Mouse (Mus musculus) stomach, embryonic 15.5 days (tissue): ENCODE data around the gene Atrnl1. TPM values are rescaled to one million over a fixed set of nuclear protein-coding genes. Genes with fewer than 3 reads are reported as not detected.
A peak's percentile ranks its signal among the peaks of the same experiment; 100 is the strongest.
"Not testable (repeated sequence)": the region's sequence is repeated elsewhere in the genome, so short reads cannot be mapped to it uniquely, and the experiment has no call there.

ENCODE experiments used
- ATAC-seq: fragments of 200-750 bp; cut with Nextera tagmentation; 2 replicates; pipeline ENCODE4 v1.8.0; 2017; ENCODE audit warnings: low read depth, moderate number of reproducible peaks, moderate TSS enrichment; ENCODE audit not compliant: insufficient read depth, low FRiP score
- H3K27ac ChIP-seq: fragments of 300-500 bp; sonication (generic); 2 replicates; pipeline ENCODE4 v1.5.1; 2015; ENCODE audit warnings: mild to moderate bottlenecking, inconsistent platforms
- H3K27me3 ChIP-seq: fragments of 300-500 bp; sonication (generic); replicated peaks from 2 replicates; pipeline ENCODE4 v1.6.1; 2015; ENCODE audit warnings: inconsistent platforms
- H3K36me3 ChIP-seq: fragments of 300-500 bp; sonication (generic); 2 replicates; pipeline ENCODE4 v1.6.1; 2015; ENCODE audit warnings: inconsistent platforms
- H3K4me1 ChIP-seq: fragments of 300-500 bp; sonication (generic); 2 replicates; pipeline ENCODE4 v1.6.1; 2015; ENCODE audit warnings: inconsistent platforms
- H3K4me2 ChIP-seq: fragments of 300-500 bp; sonication (generic); 2 replicates; pipeline ENCODE4 v1.6.1; 2015; ENCODE audit warnings: mild to moderate bottlenecking, inconsistent platforms
- H3K4me3 ChIP-seq: fragments of 300-500 bp; sonication (generic); replicated peaks from 2 replicates; pipeline ENCODE4 v1.5.1; 2015; ENCODE audit warnings: inconsistent platforms
- H3K9ac ChIP-seq: fragments of 300-500 bp; sonication (generic); 2 replicates; pipeline ENCODE4 v1.6.1; 2015; ENCODE audit warnings: inconsistent platforms
- H3K9me3 ChIP-seq: fragments of 300-500 bp; sonication (generic); 2 replicates; pipeline ENCODE4 v1.6.1; 2016; ENCODE audit warnings: inconsistent platforms
- WGBS: fragments of 180-500 bp; shearing (Covaris S2); methylation state at CpG from one replicate; pipeline ENCODE4 v1.1.7; 2015; 5-methylcytosine and 5-hydroxymethylcytosine counted together
- polyA plus RNA-seq: library from polyadenylated mRNA; unstranded; fragments of >200 nt; fragmentation: Nextera tagmentation; extraction: Ambion mirVana; gene quantifications from 2 replicates; pipeline ENCODE4 v1.2.1, GENCODE M21; 2015

Gene Atrnl1
- polyA plus RNA-seq, 1 experiment from 2014 or later = 6.1 TPM

GRCm38 (mm10) chr19:58029661-58030060, 418.8 kb downstream of the Atrnl1 start:
- no peak overlapping the region for H3K9ac ChIP-seq
- WGBS = 64% methylated on average over 2 of the region's 2 CpGs
- no peaks in the 10 kb centered on the region for H3K36me3 ChIP-seq
- no peaks in the 10 kb centered on the region for H3K9me3 ChIP-seq
- H3K4me3 ChIP-seq = no peak overlapping the region
- no peak for ATAC-seq
- no peak overlapping the region for H3K27ac ChIP-seq
- no peak overlapping the region for H3K4me2 ChIP-seq
- H3K4me1 ChIP-seq = no peaks in the 10 kb centered on the region
- no peaks in the 10 kb centered on the region for H3K27me3 ChIP-seq

DNA sequence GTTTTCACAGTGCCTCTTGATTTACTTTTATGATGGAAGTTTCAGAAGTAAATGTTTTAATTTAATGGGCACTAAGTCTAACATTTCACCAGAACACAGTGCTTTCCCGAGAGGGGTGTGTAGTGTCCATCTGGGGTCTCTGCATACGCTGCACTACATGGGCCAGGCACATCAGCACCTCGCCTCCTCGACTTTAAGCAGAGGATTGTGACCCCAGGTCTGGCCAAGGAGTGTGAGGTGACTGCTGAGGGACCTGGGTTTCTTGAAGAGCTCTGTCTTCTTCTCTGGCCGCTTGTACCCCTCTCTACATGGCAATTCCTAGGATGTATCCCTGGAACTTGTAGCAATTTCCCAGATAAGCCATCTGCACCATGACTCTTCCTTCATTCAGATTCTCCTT, 422.4 kb downstream of the Atrnl1 start:
- no peaks in the 10 kb centered on the region for H3K36me3 ChIP-seq
- ATAC-seq = no peak
- WGBS = 82% methylated on average over 5 of the region's 5 CpGs
- no peak overlapping the region for H3K27ac ChIP-seq
- no peaks in the 10 kb centered on the region for H3K27me3 ChIP-seq
- H3K4me2 ChIP-seq = no peak overlapping the region
- no peaks in the 10 kb centered on the region for H3K9me3 ChIP-seq
- no peak overlapping the region for H3K4me3 ChIP-seq
- no peak overlapping the region for H3K9ac ChIP-seq
- no peaks in the 10 kb centered on the region for H3K4me1 ChIP-seq

- ATAC-seq = no peak
- no peaks in the 10 kb centered on the region for H3K27me3 ChIP-seq
Observed at GRCm38 (mm10) chr19:58036166-58036565, 425.3 kb downstream of the Atrnl1 start.

DNA sequence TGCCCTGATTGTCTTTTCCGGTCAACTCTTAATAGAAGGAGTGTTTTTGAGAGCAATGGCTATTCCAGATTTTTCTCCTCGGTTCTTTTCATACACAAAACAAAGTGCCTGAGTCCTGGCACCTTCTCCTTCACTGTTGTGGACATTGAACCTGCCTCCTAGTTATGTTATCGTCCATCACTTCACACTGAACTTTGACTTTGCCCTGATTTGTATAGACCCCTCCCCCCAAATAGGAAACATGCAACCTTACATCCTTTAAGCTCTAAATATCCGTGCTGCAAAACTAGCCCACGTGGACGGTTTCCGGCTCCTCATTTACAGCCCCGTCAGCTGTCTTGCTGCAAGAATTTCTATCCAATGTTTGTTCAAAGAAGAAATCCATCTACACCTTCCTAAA, 432.3 kb downstream of the Atrnl1 start:
- WGBS = 54% methylated on average over 8 of the region's 8 CpGs
- Histone ChIP-seq H3K27me3 (no peaks in the 10 kb centered on the region), H3K27ac (no peak overlapping the region), H3K9ac (no peak overlapping the region), H3K36me3 (no peaks in the 10 kb centered on the region), H3K4me1 (no peaks in the 10 kb centered on the region), H3K4me3 (no peak overlapping the region), H3K4me2 (no peak overlapping the region), H3K9me3 (no peaks in the 10 kb centered on the region)
- ATAC-seq = no peak

More at GRCm38 (mm10) chr19:58036166-58036565, 425.3 kb downstream of the Atrnl1 start:
- Histone ChIP-seq H3K9me3 (no peaks in the 10 kb centered on the region), H3K4me3 (no peak overlapping the region), H3K9ac (no peak overlapping the region), H3K4me2 (no peak overlapping the region), H3K27ac (no peak overlapping the region), H3K4me1 (no peaks in the 10 kb centered on the region), H3K36me3 (no peaks in the 10 kb centered on the region)
- WGBS = 85% methylated on average over 3 of the region's 3 CpGs

DNA sequence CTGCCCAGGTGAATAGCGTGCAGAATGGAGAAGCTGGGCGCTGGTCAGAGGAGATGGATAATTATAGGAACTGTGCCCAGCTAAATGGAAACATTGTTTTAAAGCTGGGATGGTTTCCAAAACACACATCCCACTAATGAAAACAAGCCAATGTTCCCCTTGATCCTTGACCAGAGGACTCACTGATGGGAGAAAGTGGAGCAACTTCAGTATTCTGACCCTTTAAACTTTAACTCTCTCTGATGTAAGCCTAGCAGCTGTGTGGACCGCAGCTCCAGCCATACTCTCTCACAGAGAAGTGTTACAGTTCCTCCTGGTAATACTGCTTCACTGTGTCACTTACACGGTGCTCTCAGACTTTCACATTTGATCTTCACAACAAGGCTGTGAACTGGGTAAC, 432.7 kb downstream of the Atrnl1 start:
- H3K9ac ChIP-seq = no peak overlapping the region
- no peaks in the 10 kb centered on the region for H3K4me1 ChIP-seq
- peak; percentile 14; the same call in 1 of the 2 replicates for ATAC-seq
- no peak overlapping the region for H3K27ac ChIP-seq
- no peaks in the 10 kb centered on the region for H3K36me3 ChIP-seq
- H3K27me3 ChIP-seq = no peaks in the 10 kb centered on the region
- H3K4me2 ChIP-seq = no peak overlapping the region
- no peak overlapping the region for H3K4me3 ChIP-seq
- no peaks in the 10 kb centered on the region for H3K9me3 ChIP-seq
- WGBS = 42% methylated on average over 4 of the region's 4 CpGs

GRCm38 (mm10) chr19:58044816-58045215, 434.0 kb downstream of the Atrnl1 start:
- 81% methylated on average over 5 of the region's 5 CpGs for WGBS
- Histone ChIP-seq H3K36me3 (no peaks in the 10 kb centered on the region), H3K4me2 (no peak overlapping the region), H3K27ac (no peak overlapping the region), H3K9me3 (no peaks in the 10 kb centered on the region), H3K4me3 (no peak overlapping the region), H3K4me1 (no peaks in the 10 kb centered on the region), H3K9ac (no peak overlapping the region), H3K27me3 (no peaks in the 10 kb centered on the region)
- ATAC-seq = no peak

- ATAC-seq = no peak
- H3K4me1 ChIP-seq = no peaks in the 10 kb centered on the region
- no peak overlapping the region for H3K9ac ChIP-seq
- H3K27me3 ChIP-seq = no peaks in the 10 kb centered on the region
- H3K36me3 ChIP-seq = no peaks in the 10 kb centered on the region
- H3K4me3 ChIP-seq = no peak overlapping the region
- no peak overlapping the region for H3K27ac ChIP-seq
- 86% methylated on average over 7 of the region's 7 CpGs for WGBS
- no peaks in the 10 kb centered on the region for H3K9me3 ChIP-seq
- H3K4me2 ChIP-seq = no peak overlapping the region
Observed at GRCm38 (mm10) chr19:58046656-58047055, 435.8 kb downstream of the Atrnl1 start.

- H3K9me3 ChIP-seq, H3K27ac ChIP-seq, H3K36me3 ChIP-seq, ATAC-seq, H3K4me2 ChIP-seq, H3K27me3 ChIP-seq, H3K4me3 ChIP-seq, H3K4me1 ChIP-seq, H3K9ac ChIP-seq: not testable (repeated sequence)
- WGBS = 91% methylated on average over 9 of the region's 9 CpGs
Observed at GRCm38 (mm10) chr19:58050410-58050809, 439.6 kb downstream of the Atrnl1 start.

DNA sequence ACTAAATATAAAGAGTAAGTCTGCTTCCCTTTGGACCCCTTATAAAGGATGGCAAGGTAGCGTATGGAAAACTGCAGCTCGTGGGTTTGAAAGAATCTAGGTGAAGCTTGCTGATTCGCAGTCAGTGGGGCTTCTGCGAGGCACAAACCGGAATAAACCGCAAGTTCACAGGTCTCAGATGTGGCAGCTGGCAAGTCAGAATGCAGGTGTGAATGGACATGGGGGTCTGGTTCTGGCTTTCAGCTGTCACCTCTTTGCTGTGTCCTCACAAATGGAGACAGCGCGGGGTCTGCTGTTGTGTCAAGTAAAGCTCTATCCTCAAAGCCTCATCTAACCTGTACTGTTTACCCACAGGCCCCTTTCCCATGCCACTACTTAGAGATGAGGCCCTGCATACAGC, 440.2 kb downstream of the Atrnl1 start:
- no peaks in the 10 kb centered on the region for H3K36me3 ChIP-seq
- no peak overlapping the region for H3K4me3 ChIP-seq
- H3K4me1 ChIP-seq = no peaks in the 10 kb centered on the region
- no peaks in the 10 kb centered on the region for H3K27me3 ChIP-seq
- no peak overlapping the region for H3K9ac ChIP-seq
- no peak overlapping the region for H3K27ac ChIP-seq
- H3K9me3 ChIP-seq = no peaks in the 10 kb centered on the region
- H3K4me2 ChIP-seq = no peak overlapping the region
- no peak for ATAC-seq
- 90% methylated on average over 8 of the region's 8 CpGs for WGBS

DNA sequence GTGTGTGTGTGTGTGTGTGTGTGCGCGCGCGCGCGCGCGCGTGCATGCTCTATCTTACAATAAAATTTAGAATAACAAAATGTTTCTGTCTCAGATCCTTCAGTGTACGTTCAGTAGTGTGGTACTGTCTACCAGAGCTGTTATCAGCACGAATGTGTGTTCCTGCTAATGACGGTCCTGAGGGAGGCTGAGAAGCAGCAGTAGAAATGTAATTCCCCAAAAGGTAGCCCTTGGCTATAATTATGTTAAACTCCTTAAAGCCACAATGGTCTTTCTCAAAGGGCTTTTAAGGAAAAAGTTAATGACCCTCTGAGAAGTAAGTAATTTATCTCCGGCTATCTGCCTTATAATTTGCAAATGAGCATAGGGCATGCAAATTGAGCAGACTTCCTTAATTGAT, 441.1 kb downstream of the Atrnl1 start:
- H3K36me3 ChIP-seq = no peaks in the 10 kb centered on the region
- no peak overlapping the region for H3K27ac ChIP-seq
- H3K4me3 ChIP-seq = no peak overlapping the region
- no peaks in the 10 kb centered on the region for H3K4me1 ChIP-seq
- no peak overlapping the region for H3K4me2 ChIP-seq
- no peak for ATAC-seq
- WGBS = 91% methylated on average over 13 of the region's 13 CpGs
- H3K9ac ChIP-seq = no peak overlapping the region
- H3K9me3 ChIP-seq = no peaks in the 10 kb centered on the region
- no peaks in the 10 kb centered on the region for H3K27me3 ChIP-seq

GRCm38 (mm10) chr19:58052444-58053135, 441.8 kb downstream of the Atrnl1 start:
- Histone ChIP-seq H3K9me3 (no peaks in the 10 kb centered on the region), H3K4me1 (no peaks in the 10 kb centered on the region), H3K4me3 (no peak overlapping the region), H3K9ac (no peak overlapping the region), H3K27ac (no peak overlapping the region), H3K36me3 (no peaks in the 10 kb centered on the region), H3K4me2 (no peak overlapping the region), H3K27me3 (no peaks in the 10 kb centered on the region)
- ATAC-seq = no peak
- WGBS = 68% methylated on average over 13 of the region's 13 CpGs

- Histone ChIP-seq H3K27me3 (no peaks in the 10 kb centered on the region), H3K9ac (no peak overlapping the region), H3K36me3 (no peaks in the 10 kb centered on the region), H3K4me3 (no peak overlapping the region), H3K4me1 (peaks cover 20% of the 10 kb centered on the region; the same call in 1 of the 2 replicates), H3K9me3 (no peaks in the 10 kb centered on the region), H3K4me2 (no peak overlapping the region), H3K27ac (no peak overlapping the region)
- ATAC-seq = no peak
- WGBS = 50% methylated on average over 9 of the region's 9 CpGs
Observed at GRCm38 (mm10) chr19:58059719-58060118, 448.9 kb downstream of the Atrnl1 start.
